Mouse (Mus musculus) kidney, adult 2 months (tissue): ENCODE measurements at regions not wholly inside any gene's neighbourhood (a gene's known extent, or its start where the extent isn't known, plus 50 kb on each side); places are given as distances from the start of the nearest gene placed in this dataset.

Experiments
- DNase-seq: peaks from one replicate; pipeline ENCODE4 v3.0.0; 2021
- H3K27ac ChIP-seq: fragments of 200-500 bp; 2 replicates; pipeline ENCODE4 v1.5.1; 2012; ENCODE audit warnings: low read depth, low read length, control low read depth, inconsistent platforms; ENCODE audit not compliant: insufficient read depth
- H3K27me3 ChIP-seq: fragments of 200-500 bp; replicated peaks from 2 replicates; pipeline ENCODE4 v1.6.1; 2012; ENCODE audit warnings: mild to moderate bottlenecking, moderate library complexity, low read length, inconsistent platforms; ENCODE audit not compliant: control insufficient read depth, insufficient read depth
- H3K36me3 ChIP-seq: fragments of 200-500 bp; 2 replicates; pipeline ENCODE4 v1.6.1; 2012; ENCODE audit warnings: mild to moderate bottlenecking, moderate library complexity, low read length, inconsistent platforms; ENCODE audit not compliant: control insufficient read depth, insufficient read depth
- H3K4me1 ChIP-seq: fragments of 200-500 bp; 2 replicates; pipeline ENCODE4 v1.6.1; 2011; ENCODE audit warnings: low read length; ENCODE audit not compliant: control insufficient read depth, insufficient read depth
- H3K4me3 ChIP-seq: fragments of 200-500 bp; 2 replicates; pipeline ENCODE4 v1.5.1; 2011; ENCODE audit warnings: mild to moderate bottlenecking, low read depth, low read length, control low read depth; ENCODE audit not compliant: insufficient read depth
- CTCF ChIP-seq: fragments of 200-500 bp; conservative IDR thresholded peaks from 2 replicates; pipeline ENCODE4 v1.5.1; 2011; ENCODE audit warnings: low read depth, mild to moderate bottlenecking, control low read depth, low read length, moderate library complexity, mixed read lengths; ENCODE audit not compliant: insufficient read depth, insufficient read length
- POLR2A ChIP-seq: fragments of 200-500 bp; IDR thresholded peaks from one replicate; pipeline ENCODE4 v1.6.1; 2011; ENCODE audit warnings: low read depth, low read length, control low read depth
- WGBS: fragments of 180-500 bp; shearing (Covaris S2); methylation state at CpG from one replicate; pipeline ENCODE4 v1.1.7; 2018; 5-methylcytosine and 5-hydroxymethylcytosine counted together

DNA sequence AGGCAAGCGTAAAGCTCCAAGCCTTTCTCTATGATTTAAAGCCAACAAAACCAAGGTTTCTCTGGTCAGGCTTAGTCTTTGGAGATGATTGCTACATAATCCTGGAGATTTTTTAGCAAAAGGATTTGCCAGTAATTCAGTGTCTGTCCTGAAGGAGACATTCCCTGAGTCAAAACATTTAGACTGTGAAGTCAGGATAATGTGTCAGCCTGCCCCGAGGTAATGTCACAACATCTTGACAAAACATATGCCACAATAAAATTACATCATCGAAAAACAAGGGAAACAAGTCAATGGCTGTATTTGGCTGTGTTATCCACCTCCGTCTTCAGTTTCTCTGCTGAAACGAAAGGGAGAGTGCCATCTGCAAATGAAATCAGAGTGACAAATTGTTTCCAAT, 101.8 kb downstream of the Npy start:
- WGBS = 78% methylated on average over 5 of the region's 5 CpGs
- Histone ChIP-seq H3K27me3 (no peaks in the 10 kb centered on the region), H3K27ac (no peak overlapping the region), H3K36me3 (no peaks in the 10 kb centered on the region), H3K4me3 (no peak overlapping the region), H3K4me1 (peaks cover 1% of the 10 kb centered on the region; the same call in 1 of the 2 replicates)
- DNase-seq = no peak
- TF ChIP-seq POLR2A (no peak), CTCF (no peak)

DNA sequence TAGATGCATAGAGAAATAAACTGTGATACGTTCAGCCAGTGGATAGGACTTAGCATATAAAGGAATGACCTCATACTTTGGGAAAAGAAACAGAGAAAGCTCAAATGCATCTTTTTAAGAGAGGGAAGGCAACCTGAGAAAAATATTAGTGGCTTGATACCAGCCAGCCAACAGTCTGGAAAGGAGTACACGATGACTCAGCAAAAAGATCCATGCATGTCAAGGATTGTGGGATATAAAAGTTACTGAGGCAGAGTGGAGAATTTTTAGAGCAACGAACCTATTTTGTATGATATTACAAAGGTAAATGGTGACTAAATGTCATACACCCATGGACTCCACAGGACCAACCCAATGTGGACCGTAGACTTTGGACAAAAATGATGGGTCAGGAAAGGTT, 105.6 kb downstream of the Npy start:
- TF ChIP-seq POLR2A (no peak), CTCF (no peak)
- peak; percentile 17 for DNase-seq
- no peaks in the 10 kb centered on the region for H3K36me3 ChIP-seq
- no peaks in the 10 kb centered on the region for H3K4me1 ChIP-seq
- no peak overlapping the region for H3K4me3 ChIP-seq
- no peaks in the 10 kb centered on the region for H3K27me3 ChIP-seq
- 51% methylated on average over 4 of the region's 4 CpGs for WGBS
- H3K27ac ChIP-seq = no peak overlapping the region

DNA sequence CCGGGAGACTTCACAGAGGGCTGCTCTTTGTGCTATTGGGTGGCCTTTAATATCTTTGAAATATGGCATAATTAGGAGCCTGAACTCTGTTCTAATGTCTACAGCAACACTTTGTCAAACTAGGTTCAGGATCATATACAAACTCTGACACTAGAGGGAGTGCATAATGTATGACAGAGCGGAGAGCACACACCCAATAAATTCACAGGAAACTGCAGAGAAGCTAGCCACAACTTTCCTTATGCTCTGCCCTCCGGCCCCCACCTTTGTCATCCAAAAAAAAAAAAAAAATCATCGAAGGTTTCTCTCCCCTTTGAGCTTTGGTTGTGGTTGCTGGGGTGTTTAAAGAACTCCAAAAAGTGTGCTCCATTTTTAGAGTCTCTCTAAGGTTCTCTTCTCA, 107.6 kb downstream of the Npy start:
- Histone ChIP-seq H3K36me3 (no peaks in the 10 kb centered on the region), H3K27me3 (no peaks in the 10 kb centered on the region), H3K4me1 (no peaks in the 10 kb centered on the region), H3K27ac (no peak overlapping the region), H3K4me3 (no peak overlapping the region)
- WGBS = 13% methylated on average over 4 of the region's 4 CpGs
- 0 out of 2 replicates have a peak, but pooled peaks have one; percentile 14 for TF ChIP-seq CTCF
- no peak for TF ChIP-seq POLR2A
- DNase-seq = peak; percentile 41

DNA sequence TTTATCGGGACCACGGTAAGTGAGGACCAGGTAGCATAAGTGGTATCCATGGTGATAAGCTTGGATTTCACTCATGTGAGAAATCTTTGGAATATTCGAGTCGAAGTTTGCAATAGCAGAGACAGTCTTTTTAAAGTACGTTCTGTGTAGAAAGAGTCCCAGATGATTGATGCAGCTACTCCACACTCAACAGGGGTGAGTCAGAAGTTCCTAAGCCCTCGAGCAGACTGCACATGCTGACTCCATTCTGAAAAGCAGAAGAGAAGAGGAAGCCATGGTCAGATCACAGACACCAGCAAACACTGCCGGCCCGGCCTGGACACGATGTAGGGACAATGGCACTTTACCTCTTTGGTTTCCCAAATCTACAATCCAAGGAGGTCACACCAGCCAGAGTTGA, 120.6 kb downstream of the Npy start:
- 84% methylated on average over 9 of the region's 9 CpGs for WGBS
- Histone ChIP-seq H3K4me1 (no peaks in the 10 kb centered on the region), H3K27me3 (no peaks in the 10 kb centered on the region), H3K27ac (no peak overlapping the region), H3K36me3 (no peaks in the 10 kb centered on the region), H3K4me3 (no peak overlapping the region)
- TF ChIP-seq CTCF (no peak), POLR2A (no peak)
- no peak for DNase-seq

DNA sequence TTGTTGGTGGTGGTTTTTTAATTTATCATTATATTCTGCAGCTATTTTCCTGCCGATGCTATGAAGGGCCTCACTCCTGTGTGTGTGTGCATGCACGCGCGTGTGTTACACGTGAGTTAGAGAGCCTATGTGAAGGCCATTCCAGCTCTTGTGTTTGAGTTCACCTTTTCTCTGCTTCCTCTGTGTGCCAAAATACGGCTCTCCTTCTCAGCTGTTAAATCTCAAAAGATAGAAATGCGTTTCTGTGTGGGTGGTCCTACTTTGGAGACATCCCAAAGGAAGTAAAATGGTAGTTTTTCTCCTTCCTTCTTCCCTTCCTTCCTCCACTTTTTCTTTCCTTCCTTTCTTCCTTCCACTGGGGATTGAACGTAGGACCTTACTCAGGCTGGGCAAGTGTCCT, 136.4 kb downstream of the Npy start:
- no peak overlapping the region for H3K4me3 ChIP-seq
- H3K27ac ChIP-seq = no peak overlapping the region
- no peak for DNase-seq
- TF ChIP-seq POLR2A (no peak), CTCF (no peak)
- H3K36me3 ChIP-seq = no peaks in the 10 kb centered on the region
- WGBS = 90% methylated on average over 8 of the region's 8 CpGs
- no peaks in the 10 kb centered on the region for H3K4me1 ChIP-seq
- no peaks in the 10 kb centered on the region for H3K27me3 ChIP-seq

DNA sequence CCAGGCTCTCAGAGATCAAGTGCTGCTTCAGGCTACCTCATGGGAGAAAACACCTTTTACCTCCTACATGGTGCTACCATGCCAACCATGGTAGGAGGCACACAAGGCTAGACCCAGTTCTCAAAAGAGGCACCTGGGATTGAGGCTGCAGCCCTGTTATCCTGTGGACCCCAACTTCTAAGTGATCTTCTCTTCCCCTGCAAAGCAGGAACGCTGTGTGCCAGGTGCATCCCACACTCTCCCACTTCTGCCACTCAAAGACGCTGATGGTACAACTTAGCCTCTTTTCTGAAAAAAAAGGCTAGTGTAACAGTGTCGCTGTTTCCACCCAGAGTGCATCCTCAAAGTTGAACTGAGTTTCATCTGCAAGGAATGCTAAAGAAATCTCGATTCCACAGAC, 138.7 kb downstream of the Npy start:
- WGBS = 87% methylated on average over 4 of the region's 4 CpGs
- no peaks in the 10 kb centered on the region for H3K27me3 ChIP-seq

DNA sequence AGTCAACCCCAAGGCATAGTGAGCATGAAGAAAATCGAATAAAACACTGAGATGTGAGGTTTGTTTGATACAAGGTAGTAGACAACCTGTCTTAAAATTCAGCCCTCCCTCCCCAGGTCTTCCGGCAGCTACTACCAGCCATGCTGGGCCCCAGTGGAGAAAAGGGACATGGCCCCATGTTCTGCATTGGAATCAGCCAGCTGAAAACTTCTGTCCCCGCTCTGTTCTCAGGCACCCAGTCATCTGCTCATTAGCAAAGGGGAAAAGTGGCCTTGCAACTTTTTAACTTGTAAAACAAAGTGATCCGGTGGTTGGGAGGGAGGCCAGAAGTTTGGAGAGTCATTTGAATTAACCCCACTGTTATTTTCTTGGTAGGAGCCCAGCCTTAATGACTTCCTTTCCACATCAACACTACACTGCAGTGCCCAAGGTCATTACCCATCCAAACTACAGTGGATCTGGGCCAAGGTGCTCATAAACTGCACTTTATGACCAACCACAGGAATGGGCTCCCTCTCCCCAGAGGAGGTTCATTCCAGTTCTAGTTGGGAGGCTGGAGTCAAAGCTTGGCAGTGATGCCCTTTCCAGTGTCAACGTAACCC, 143.5 kb downstream of the Npy start:
- TF ChIP-seq CTCF (no peak), POLR2A (no peak)
- Histone ChIP-seq H3K4me3 (no peak overlapping the region), H3K27ac (peak overlapping the region; percentile 56), H3K36me3 (no peaks in the 10 kb centered on the region), H3K27me3 (no peaks in the 10 kb centered on the region), H3K4me1 (peaks cover 10% of the 10 kb centered on the region; the same call in 1 of the 2 replicates)
- 48% methylated on average over 5 of the region's 5 CpGs for WGBS
- DNase-seq = peak; percentile 87

More for the DNA sequence above, 138.7 kb downstream of the Npy start:
- H3K27ac ChIP-seq = no peak overlapping the region
- H3K4me3 ChIP-seq = no peak overlapping the region
- TF ChIP-seq CTCF (no peak), POLR2A (no peak)
- DNase-seq = no peak
- peaks cover 5% of the 10 kb centered on the region; the same call in 1 of the 2 replicates for H3K4me1 ChIP-seq
- H3K36me3 ChIP-seq = no peaks in the 10 kb centered on the region

DNA sequence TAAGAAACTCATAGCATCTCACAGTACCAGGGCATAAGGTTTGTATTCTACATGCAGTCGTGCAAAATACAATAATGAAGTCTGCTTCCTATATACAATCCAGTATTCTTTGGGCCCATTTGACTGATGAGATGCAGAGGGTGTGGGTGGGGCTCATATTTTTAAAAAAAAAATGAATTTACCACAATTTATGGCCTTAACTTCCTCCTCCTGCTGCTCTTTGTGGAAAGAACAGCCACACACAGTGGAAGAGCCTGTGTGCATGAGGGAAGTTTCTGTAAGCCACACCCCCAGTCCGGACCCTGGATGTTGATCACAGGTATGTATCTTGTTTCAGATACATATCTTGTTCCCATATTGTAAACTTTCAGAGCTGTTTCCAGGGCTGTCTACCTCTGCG, 143.5 kb upstream of the Mpp6 start:
- Histone ChIP-seq H3K4me3 (no peak overlapping the region), H3K27me3 (no peaks in the 10 kb centered on the region), H3K4me1 (peaks cover 10% of the 10 kb centered on the region; the same call in 1 of the 2 replicates), H3K27ac (peak overlapping the region; percentile 24; the same call in 1 of the 2 replicates), H3K36me3 (no peaks in the 10 kb centered on the region)
- 77% methylated on average over 3 of the region's 3 CpGs for WGBS
- TF ChIP-seq POLR2A (no peak), CTCF (no peak)
- DNase-seq = no peak
